ENCODE assay signal across 15 mouse cellular contexts in the genomic region with DNA sequence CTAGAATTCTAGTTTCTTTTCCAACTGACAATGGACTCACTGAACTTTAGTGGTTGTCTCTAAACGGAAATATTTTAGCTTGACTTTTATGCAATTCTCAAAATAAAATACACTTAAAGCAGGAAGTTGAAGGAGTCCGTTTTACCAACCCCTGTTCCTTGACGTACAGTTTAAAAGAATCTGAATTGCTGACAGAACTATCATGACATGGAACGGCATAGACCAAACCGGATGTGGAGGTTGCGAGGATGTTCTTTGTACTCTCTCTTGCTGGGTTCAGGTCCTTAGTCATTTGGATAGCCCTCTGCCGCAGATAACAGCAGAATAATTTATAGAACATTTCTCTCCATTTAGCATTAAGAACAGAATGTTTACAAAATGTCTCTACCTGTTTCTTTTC.
"Had no signal": no experiment of that assay in that cellular context is flagged by ENCODE, and none has a peak within 500 bp of the region (broad histone marks: within the 10 kb centered on the region; RNA-seq: fewer than 3 reads in every experiment).

No protein-coding gene starts in this region.

- H3K27ac ChIP-seq: kidney, postnatal 0 days; left cerebral cortex, adult 2 months; liver, embryonic 13.5 days; midbrain, embryonic 12.5 days; midbrain, embryonic 15.5 days; neural tube, embryonic 13.5 days had no signal

- H3K27me3 ChIP-seq: liver, embryonic 13.5 days; midbrain, embryonic 12.5 days; midbrain, embryonic 15.5 days; neural tube, embryonic 13.5 days had no signal

- H3K36me3 ChIP-seq: liver, embryonic 13.5 days; midbrain, embryonic 12.5 days; midbrain, embryonic 15.5 days; neural tube, embryonic 13.5 days had no signal

- H3K9me3 ChIP-seq: liver, embryonic 13.5 days; midbrain, embryonic 12.5 days; midbrain, embryonic 15.5 days; neural tube, embryonic 13.5 days had no signal

- H3K9ac ChIP-seq: liver, embryonic 13.5 days; midbrain, embryonic 12.5 days; midbrain, embryonic 15.5 days; neural tube, embryonic 13.5 days had no signal

- DNase-seq: kidney, postnatal 25 days; layer of hippocampus, postnatal 36 days; liver, embryonic 13.5 days; lung, adult 2 months; lung, postnatal 14 days; lung, postnatal 4 days; right cerebral cortex, postnatal 14 days; thymus, adult 18-20 months; thymus, postnatal 14 days had no signal

- H3K4me1 ChIP-seq: liver, embryonic 13.5 days; midbrain, embryonic 12.5 days; midbrain, embryonic 15.5 days; neural tube, embryonic 13.5 days had no signal

- H3K4me2 ChIP-seq: liver, embryonic 13.5 days; midbrain, embryonic 12.5 days; midbrain, embryonic 15.5 days; neural tube, embryonic 13.5 days had no signal

- H3K4me3 ChIP-seq: left cerebral cortex, adult 2 months; liver, embryonic 13.5 days; midbrain, embryonic 12.5 days; midbrain, embryonic 15.5 days; neural tube, embryonic 13.5 days had no signal

- ATAC-seq: intestine, postnatal 0 days; midbrain, embryonic 15.5 days had no signal
